Mouse (Mus musculus) heart, embryonic 13.5 days (tissue): ENCODE measurements around the gene Nsun5. TPM values are rescaled to one million over a fixed set of nuclear protein-coding genes. Genes with fewer than 3 reads are reported as not detected.
A peak's percentile ranks its signal among the peaks of the same experiment; 100 is the strongest.

Experiments
- ATAC-seq: fragments of 200-750 bp; cut with Nextera tagmentation; 2 replicates; pipeline ENCODE4 v1.8.0; 2017; ENCODE audit warnings: moderate TSS enrichment; ENCODE audit not compliant: insufficient number of reproducible peaks, low FRiP score, low TSS enrichment; ENCODE audit errors: extremely low read depth
- H3K27ac ChIP-seq: fragments of 300-500 bp; sonication (generic); replicated peaks from 2 replicates; pipeline ENCODE4 v1.5.1; 2015; ENCODE audit warnings: moderate library complexity, mild to moderate bottlenecking, inconsistent platforms
- H3K27me3 ChIP-seq: fragments of 300-500 bp; sonication (generic); replicated peaks from 2 replicates; pipeline ENCODE4 v1.6.1; 2015; ENCODE audit warnings: mild to moderate bottlenecking, inconsistent platforms
- H3K36me3 ChIP-seq: fragments of 300-500 bp; sonication (generic); 2 replicates; pipeline ENCODE4 v1.6.1; 2015; ENCODE audit warnings: mild to moderate bottlenecking, inconsistent platforms
- H3K4me1 ChIP-seq: fragments of 300-500 bp; sonication (generic); 2 replicates; pipeline ENCODE4 v1.6.1; 2015; ENCODE audit warnings: inconsistent platforms
- H3K4me2 ChIP-seq: fragments of 300-500 bp; sonication (generic); 2 replicates; pipeline ENCODE4 v1.6.1; 2015; ENCODE audit warnings: inconsistent platforms, mild to moderate bottlenecking, moderate library complexity
- H3K4me3 ChIP-seq: fragments of 300-500 bp; sonication (generic); 2 replicates; pipeline ENCODE4 v1.5.1; 2015; ENCODE audit warnings: moderate library complexity, mild to moderate bottlenecking, inconsistent platforms
- H3K9ac ChIP-seq: fragments of 300-500 bp; sonication (generic); 2 replicates; pipeline ENCODE4 v1.6.1; 2015; ENCODE audit warnings: inconsistent platforms, mild to moderate bottlenecking, moderate library complexity
- H3K9me3 ChIP-seq: fragments of 300-500 bp; sonication (generic); 2 replicates; pipeline ENCODE4 v1.6.1; 2016; ENCODE audit warnings: inconsistent platforms
- WGBS: fragments of 180-500 bp; shearing (Covaris S2); methylation state at CpG from one replicate; pipeline ENCODE4 v1.1.7; 2015; ENCODE audit warnings: mixed read lengths; 5-methylcytosine and 5-hydroxymethylcytosine counted together
- polyA plus RNA-seq: library from polyadenylated mRNA; unstranded; fragments of >200 nt; fragmentation: Nextera tagmentation; extraction: Ambion mirVana; gene quantifications from 2 replicates; pipeline ENCODE4 v1.2.1, GENCODE M21; 2015

The Nsun5 gene
- polyA plus RNA-seq, 1 experiment from 2014 or later = 21.5 TPM

- Histone ChIP-seq H3K9ac (no peak overlapping the region), H3K9me3 (no peaks in the 10 kb centered on the region), H3K4me1 (peaks cover 26% of the 10 kb centered on the region), H3K27me3 (no peaks in the 10 kb centered on the region), H3K27ac (no peak overlapping the region), H3K4me2 (no peak overlapping the region), H3K4me3 (no peak overlapping the region), H3K36me3 (peaks cover 75% of the 10 kb centered on the region)
- ATAC-seq = no peak
- WGBS = 89% methylated on average over 5 of the region's 5 CpGs
Measured at GRCm38 (mm10) chr5:135373601-135374000, 3.8 kb downstream of the Nsun5 start.

- no peak overlapping the region for H3K27ac ChIP-seq
- no peak for ATAC-seq
- no peak overlapping the region for H3K4me3 ChIP-seq
- peaks cover 20% of the 10 kb centered on the region for H3K4me1 ChIP-seq
- H3K9me3 ChIP-seq = no peaks in the 10 kb centered on the region
- no peak overlapping the region for H3K9ac ChIP-seq
- peaks cover 90% of the 10 kb centered on the region for H3K36me3 ChIP-seq
- 48% methylated on average over 8 of the region's 8 CpGs for WGBS
- H3K27me3 ChIP-seq = no peaks in the 10 kb centered on the region
- no peak overlapping the region for H3K4me2 ChIP-seq
Measured at GRCm38 (mm10) chr5:135375167-135375566, 5.4 kb downstream of the Nsun5 start.

DNA sequence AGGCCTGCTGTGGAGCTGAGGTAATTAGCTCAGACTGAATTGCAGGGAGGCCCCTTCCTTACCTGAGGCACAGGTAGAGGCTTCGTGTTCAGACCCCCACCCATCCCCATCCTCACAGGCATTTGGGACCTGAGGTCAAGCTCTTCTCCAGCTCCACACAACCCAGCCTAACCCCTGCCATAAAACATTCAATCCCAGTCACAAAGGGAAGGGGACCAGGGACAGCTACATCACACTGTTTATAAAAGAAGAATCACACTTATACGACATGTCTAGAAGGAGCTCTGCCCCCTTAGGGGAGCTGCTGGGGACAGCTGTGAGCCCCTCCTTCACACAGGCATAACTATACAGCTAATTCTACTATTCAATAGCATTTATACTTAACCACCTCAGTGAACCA, 6.6 kb downstream of the Nsun5 start:
- Histone ChIP-seq H3K4me2 (no peak overlapping the region), H3K27ac (no peak overlapping the region), H3K4me1 (peaks cover 9% of the 10 kb centered on the region), H3K4me3 (no peak overlapping the region), H3K36me3 (peaks cover 100% of the 10 kb centered on the region), H3K27me3 (no peaks in the 10 kb centered on the region), H3K9ac (no peak overlapping the region), H3K9me3 (no peaks in the 10 kb centered on the region)
- ATAC-seq = no peak
- 80% methylated on average over 2 of the region's 2 CpGs for WGBS

GRCm38 (mm10) chr5:135380681-135381080, 10.9 kb downstream of the Nsun5 start:
- ATAC-seq = no peak
- H3K9ac ChIP-seq = no peak overlapping the region
- no peaks in the 10 kb centered on the region for H3K27me3 ChIP-seq
- H3K4me2 ChIP-seq = no peak overlapping the region
- H3K27ac ChIP-seq = no peak overlapping the region
- peaks cover 99% of the 10 kb centered on the region for H3K36me3 ChIP-seq
- 94% methylated on average over 4 of the region's 4 CpGs for WGBS
- H3K4me1 ChIP-seq = no peaks in the 10 kb centered on the region
- no peak overlapping the region for H3K4me3 ChIP-seq
- H3K9me3 ChIP-seq = no peaks in the 10 kb centered on the region

DNA sequence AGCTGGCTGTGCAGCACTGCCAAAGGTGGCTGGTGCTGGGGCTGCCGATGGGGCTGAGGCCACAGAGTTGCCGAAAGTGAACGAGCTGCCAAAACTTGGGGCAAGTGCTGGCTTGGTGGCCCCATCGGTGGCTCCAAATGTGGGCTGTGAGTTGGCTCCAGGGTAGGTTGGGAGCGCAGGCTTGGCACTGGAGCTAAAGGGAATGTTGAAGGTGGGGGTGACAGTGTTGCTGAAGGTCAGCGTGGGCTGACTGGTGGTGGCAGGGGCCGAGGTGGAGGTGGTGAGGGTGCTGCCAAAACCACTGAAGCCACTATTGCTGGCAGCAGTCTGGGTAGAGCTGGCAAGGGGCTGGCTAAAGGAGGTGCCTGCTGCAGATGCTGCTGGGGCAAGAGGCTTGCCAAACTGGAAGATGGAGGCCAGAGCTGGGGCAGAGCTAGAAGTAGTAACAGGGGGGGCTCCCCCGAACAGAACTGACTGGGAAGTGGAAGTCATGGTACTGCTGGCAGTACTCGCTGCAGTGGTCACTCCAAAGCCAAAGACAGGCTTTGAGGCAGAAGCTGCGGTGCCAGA, 11.7 kb downstream of the Nsun5 start:
- Histone ChIP-seq H3K4me3 (no peak overlapping the region), H3K4me1 (no peaks in the 10 kb centered on the region), H3K9ac (no peak overlapping the region), H3K4me2 (no peak overlapping the region), H3K36me3 (peaks cover 99% of the 10 kb centered on the region), H3K27me3 (no peaks in the 10 kb centered on the region), H3K9me3 (no peaks in the 10 kb centered on the region), H3K27ac (no peak overlapping the region)
- ATAC-seq = no peak
- WGBS = 93% methylated on average over 10 of the region's 10 CpGs

DNA sequence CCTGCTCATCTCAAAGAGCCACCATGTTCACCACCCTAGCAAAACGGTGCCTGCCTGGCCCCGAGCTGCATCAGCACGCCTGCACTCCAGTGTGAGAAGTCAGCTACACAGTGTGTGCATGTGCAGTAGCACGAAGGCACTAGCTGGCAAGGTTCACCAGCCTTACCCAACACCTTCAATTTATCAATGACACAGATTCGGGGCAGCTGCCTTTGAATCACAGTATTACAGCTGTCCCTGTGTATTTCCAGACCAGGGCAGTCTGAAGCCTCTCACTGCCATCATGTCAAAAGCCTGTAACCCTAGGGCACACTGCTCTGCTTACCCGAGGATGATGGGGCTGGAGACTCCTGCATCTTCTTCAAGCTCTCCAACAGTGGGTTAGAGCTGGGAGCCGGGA, 13.0 kb downstream of the Nsun5 start:
- Histone ChIP-seq H3K36me3 (peaks cover 99% of the 10 kb centered on the region), H3K27ac (no peak overlapping the region), H3K9ac (no peak overlapping the region), H3K9me3 (no peaks in the 10 kb centered on the region), H3K4me3 (no peak overlapping the region), H3K27me3 (no peaks in the 10 kb centered on the region), H3K4me2 (no peak overlapping the region), H3K4me1 (no peaks in the 10 kb centered on the region)
- 86% methylated on average over 7 of the region's 7 CpGs for WGBS
- ATAC-seq = no peak

DNA sequence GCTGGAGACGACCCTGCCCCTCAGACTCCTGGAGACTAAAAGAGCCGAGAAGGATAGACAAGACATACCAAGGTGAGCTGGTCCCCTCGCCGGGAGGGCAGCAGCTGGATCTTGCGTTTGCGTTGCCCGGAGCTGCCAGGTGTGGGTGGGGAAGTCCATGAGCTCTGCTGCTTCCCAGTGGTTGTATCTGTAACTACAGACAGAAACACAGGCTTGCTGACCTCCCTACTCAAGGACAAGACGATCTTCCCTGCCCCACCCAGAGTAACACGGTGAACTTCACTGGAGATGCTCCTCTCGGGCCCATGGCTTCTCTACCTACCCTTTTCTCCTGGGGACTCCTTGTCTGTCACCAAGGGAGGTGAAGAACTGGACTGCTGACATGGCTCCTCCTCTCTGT, 14.0 kb downstream of the Nsun5 start:
- Histone ChIP-seq H3K27me3 (no peaks in the 10 kb centered on the region), H3K9ac (no peak overlapping the region), H3K36me3 (peaks cover 99% of the 10 kb centered on the region), H3K4me2 (no peak overlapping the region), H3K4me3 (no peak overlapping the region), H3K9me3 (no peaks in the 10 kb centered on the region), H3K4me1 (no peaks in the 10 kb centered on the region), H3K27ac (no peak overlapping the region)
- WGBS = 81% methylated on average over 10 of the region's 10 CpGs
- ATAC-seq = no peak

DNA sequence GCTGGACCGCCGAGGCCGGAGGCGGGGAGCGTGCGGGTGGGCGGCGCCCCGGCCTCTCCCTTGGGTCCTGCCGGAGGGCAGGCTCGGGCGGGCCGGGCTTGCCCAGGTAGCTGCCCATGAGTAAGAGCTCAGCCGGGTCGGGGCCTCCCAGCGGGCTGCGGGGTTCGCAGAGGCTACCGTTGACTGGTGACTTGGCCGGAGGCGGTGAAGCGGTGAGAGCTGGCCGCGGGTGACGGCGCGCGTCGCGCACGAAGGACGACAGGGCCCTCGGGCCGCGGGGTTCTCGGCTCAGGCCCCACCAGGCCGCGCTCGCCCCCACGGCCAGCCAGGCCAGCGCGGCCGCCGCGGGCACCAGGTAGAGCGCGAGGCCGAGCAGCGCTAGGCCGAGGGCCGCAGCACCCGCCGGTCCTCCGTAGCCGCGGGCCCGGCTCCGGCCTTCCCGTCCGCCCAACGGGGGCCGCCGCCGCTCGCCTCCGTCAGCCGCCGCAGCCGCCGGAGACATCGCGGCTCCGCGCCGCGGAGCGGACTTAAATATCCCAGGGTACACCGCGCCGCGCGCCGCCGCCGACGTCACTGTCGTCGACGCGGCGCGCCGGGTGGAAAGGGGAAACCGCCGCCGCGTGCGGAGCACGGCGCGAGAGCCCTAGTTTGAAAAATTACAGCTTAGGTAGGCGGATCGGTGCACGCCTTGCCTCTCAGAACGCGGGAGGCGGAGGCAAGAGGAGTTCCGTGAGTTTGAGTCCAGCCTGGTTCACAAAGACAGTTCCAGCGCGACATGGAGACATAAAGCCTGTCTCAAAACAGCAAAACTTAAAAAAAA, 24.5 kb downstream of the Nsun5 start, which contains the start of gene Pom121:
Gene Pom121, minus strand, starts transcription at position 543 of the 820 bp plus-strand sequence.
- peak; percentile 73 for ATAC-seq
- Histone ChIP-seq H3K4me1 (peaks cover 17% of the 10 kb centered on the region), H3K27me3 (no peaks in the 10 kb centered on the region; the same call in 1 of the 2 replicates), H3K9me3 (no peaks in the 10 kb centered on the region), H3K4me3 (peak within 1 kb of the TSS; percentile 78), H3K4me2 (peak within 1 kb of the TSS; percentile 83), H3K9ac (peak within 1 kb of the TSS; percentile 98), H3K27ac (peak within 1 kb of the TSS; percentile 88), H3K36me3 (peaks cover 32% of the 10 kb centered on the region)
- WGBS = under 1% methylated on average over 93 of the region's 110 CpGs

DNA sequence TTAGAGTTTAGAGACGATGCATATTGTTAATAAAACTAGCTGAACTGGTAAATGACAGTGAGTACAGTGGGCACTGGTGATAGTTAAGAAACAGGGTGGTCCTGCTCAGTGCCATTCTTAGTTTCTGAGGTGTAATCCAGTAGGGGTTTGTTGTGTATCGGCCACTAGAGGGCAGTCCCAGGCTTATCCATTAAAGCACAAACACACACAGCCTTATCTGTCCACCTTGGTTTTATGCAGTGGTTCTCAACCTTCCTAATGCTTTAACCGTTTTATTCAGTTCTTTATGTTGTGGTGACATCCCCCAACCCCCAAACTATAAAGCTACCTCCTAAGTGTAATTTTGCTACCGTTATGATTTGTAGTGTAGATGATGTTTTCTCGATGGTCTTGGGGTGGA, 26.1 kb downstream of the Nsun5 start:
- no peak overlapping the region for H3K9ac ChIP-seq
- ATAC-seq = no peak
- no peak overlapping the region for H3K27ac ChIP-seq
- H3K9me3 ChIP-seq = no peaks in the 10 kb centered on the region
- WGBS = 43% methylated on average over 5 of the region's 5 CpGs
- H3K27me3 ChIP-seq = no peaks in the 10 kb centered on the region; the same call in 1 of the 2 replicates
- H3K36me3 ChIP-seq = peaks cover 16% of the 10 kb centered on the region
- H3K4me3 ChIP-seq = no peak overlapping the region
- peaks cover 17% of the 10 kb centered on the region for H3K4me1 ChIP-seq
- no peak overlapping the region for H3K4me2 ChIP-seq

DNA sequence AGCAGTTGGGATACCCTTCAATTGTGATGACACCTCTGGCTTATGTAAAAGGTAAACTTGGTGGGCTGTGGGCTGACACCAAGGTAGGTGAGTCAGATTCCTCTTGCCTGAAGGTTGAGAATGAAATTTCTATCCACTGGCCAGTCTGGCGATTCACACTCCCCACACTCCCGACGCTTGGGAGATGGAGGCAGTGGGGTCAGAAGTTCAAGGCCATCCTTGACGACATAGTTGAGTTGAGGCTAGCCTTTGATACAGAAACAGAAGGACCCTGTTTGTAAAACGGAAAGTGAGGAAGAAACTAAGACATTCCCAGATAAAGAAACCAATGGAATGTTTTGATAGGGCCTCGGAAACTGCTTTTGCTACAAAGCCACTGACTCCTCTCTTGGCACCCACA, 29.6 kb downstream of the Nsun5 start:
- no peaks in the 10 kb centered on the region; the same call in 1 of the 2 replicates for H3K27me3 ChIP-seq
- H3K4me2 ChIP-seq = no peak overlapping the region
- H3K9ac ChIP-seq = no peak overlapping the region
- H3K9me3 ChIP-seq = no peaks in the 10 kb centered on the region
- peaks cover 6% of the 10 kb centered on the region for H3K4me1 ChIP-seq
- no peak overlapping the region for H3K27ac ChIP-seq
- WGBS = 37% methylated on average over 6 of the region's 6 CpGs
- H3K4me3 ChIP-seq = no peak overlapping the region
- ATAC-seq = no peak
- H3K36me3 ChIP-seq = no peaks in the 10 kb centered on the region

GRCm38 (mm10) chr5:135400244-135400643, 30.5 kb downstream of the Nsun5 start:
- Histone ChIP-seq H3K4me1 (no peaks in the 10 kb centered on the region), H3K4me2 (no peak overlapping the region), H3K36me3 (no peaks in the 10 kb centered on the region), H3K27ac (no peak overlapping the region), H3K9me3 (no peaks in the 10 kb centered on the region), H3K27me3 (no peaks in the 10 kb centered on the region; the same call in 1 of the 2 replicates), H3K9ac (no peak overlapping the region), H3K4me3 (no peak overlapping the region)
- WGBS = 8% methylated on average over 2 of the region's 2 CpGs
- ATAC-seq = no peak

GRCm38 (mm10) chr5:135404623-135405022, 34.9 kb downstream of the Nsun5 start:
- ATAC-seq = no peak
- WGBS = 33% methylated on average over 20 of the region's 20 CpGs

More at GRCm38 (mm10) chr5:135404623-135405022, 34.9 kb downstream of the Nsun5 start:
- no peaks in the 10 kb centered on the region for H3K27me3 ChIP-seq
- H3K36me3 ChIP-seq = peaks cover 5% of the 10 kb centered on the region
- no peak overlapping the region for H3K27ac ChIP-seq
- no peaks in the 10 kb centered on the region for H3K4me1 ChIP-seq
- H3K9me3 ChIP-seq = no peaks in the 10 kb centered on the region
- no peak overlapping the region for H3K9ac ChIP-seq
- H3K4me3 ChIP-seq = no peak overlapping the region
- no peak overlapping the region for H3K4me2 ChIP-seq
